Mouse (Mus musculus): ENCODE data around the gene Gnb3. TPM values are rescaled to one million over a fixed set of nuclear protein-coding genes. Genes with fewer than 3 reads are reported as not detected.
"Not testable (repeated sequence)": the region's sequence is repeated elsewhere in the genome, so short reads cannot be mapped to it uniquely, and the experiment has no call there.

Gene Gnb3
- polyA plus RNA-seq, 1 experiment: not detected

DNA sequence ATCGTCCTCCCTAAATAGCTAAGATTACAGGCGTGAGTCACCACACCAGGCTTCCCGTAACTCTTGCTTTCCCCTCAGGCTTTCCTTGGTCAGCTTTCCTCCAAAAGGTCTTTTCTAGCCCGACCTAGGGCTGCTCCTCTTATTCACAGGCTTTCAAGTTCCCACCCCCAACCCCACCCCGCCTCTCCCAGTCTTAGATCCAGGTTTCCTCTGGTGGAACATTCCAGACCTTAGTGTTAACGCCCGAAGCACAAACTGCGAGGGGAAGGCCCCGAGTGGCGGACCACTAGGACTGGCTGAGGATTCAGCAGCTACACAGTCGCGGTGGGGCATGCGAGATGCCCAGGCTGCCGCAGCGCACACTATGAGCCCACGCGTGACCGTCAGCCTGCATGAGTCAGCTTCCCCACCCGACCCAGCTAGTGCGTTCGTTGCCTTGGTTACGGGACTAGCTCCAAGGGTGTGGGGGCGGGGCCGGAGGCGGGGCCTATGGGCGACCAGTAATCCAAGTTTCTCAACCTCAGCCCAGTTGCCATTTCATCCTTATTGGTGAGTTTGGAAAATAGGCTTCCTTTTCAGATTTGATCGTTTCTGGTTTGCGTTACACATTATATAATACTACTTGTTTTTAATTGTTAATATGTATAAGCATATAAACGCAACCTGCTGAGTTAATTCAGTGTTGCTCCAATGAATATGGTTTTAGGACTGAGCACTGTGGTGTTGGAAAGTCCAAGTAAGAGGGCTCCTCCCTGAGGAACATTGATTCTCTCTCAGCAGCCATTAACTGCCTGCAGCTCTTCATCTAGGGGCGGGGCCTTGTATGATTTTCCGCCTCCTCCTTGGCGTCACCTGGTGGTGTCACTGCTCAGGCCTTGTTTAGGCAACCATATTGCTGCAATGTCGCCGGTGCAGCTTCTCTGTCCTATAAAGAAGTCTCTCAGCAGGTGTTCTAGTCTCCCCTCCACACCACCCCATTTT, 34.4 kb downstream of the Gnb3 start:
- no peaks in the 10 kb centered on the region for H3K27me3 ChIP-seq (ENCODE audit: control insufficient read depth, insufficient read depth, low read length)
- H3K4me3 ChIP-seq (ENCODE audit: control insufficient read depth, low read depth, low read length): peak overlapping the region; percentile 93
- peak; percentile 95 for TF ChIP-seq POLR2A (IDR thresholded peaks at IDR 0.05; ENCODE audit: control insufficient read depth, low read depth, low read length)
- TF ChIP-seq CTCF (IDR thresholded peaks at IDR 0.05; ENCODE audit: control insufficient read depth, insufficient read depth, insufficient replicate concordance, low read depth, low read length): no peak
- no peaks in the 10 kb centered on the region; the same call in 1 of the 2 replicates for H3K36me3 ChIP-seq (ENCODE audit: control insufficient read depth, insufficient read depth, low read length)
- H3K4me1 ChIP-seq (ENCODE audit: control insufficient read depth, insufficient read depth, low read length): peaks cover 29% of the 10 kb centered on the region
- H3K27ac ChIP-seq (ENCODE audit: control insufficient read depth, insufficient read depth, low read depth, low read length): peak overlapping the region; percentile 97

DNA sequence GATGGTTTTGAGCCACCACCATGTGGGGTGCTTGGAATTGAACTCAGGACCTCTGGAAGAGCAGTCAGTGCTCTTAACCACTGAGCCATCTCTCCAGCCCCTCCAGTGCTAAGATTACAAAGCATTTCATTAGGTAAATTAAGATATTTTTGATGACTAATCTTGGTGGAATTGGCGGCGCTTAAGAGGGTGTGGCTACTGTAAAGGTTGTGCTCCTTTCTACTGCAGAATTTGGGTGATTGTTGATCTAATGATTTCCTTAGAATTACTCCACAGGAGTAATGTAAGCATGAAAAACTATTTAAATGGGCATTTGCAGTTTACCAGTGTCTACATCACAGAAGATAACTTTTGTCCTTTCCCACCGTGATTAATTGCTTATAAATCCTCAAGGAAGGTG, 35.7 kb downstream of the Gnb3 start:
- Histone ChIP-seq H3K27me3 (ENCODE audit: control insufficient read depth, insufficient read depth, low read length) (no peaks in the 10 kb centered on the region), H3K36me3 (ENCODE audit: control insufficient read depth, insufficient read depth, low read length) (no peaks in the 10 kb centered on the region; the same call in 1 of the 2 replicates), H3K4me1 (ENCODE audit: control insufficient read depth, insufficient read depth, low read length) (peaks cover 22% of the 10 kb centered on the region), H3K4me3 (ENCODE audit: control insufficient read depth, low read depth, low read length) (peak overlapping the region; percentile 93), H3K27ac (ENCODE audit: control insufficient read depth, insufficient read depth, low read depth, low read length) (no peak overlapping the region)
- TF ChIP-seq POLR2A (IDR thresholded peaks at IDR 0.05; ENCODE audit: control insufficient read depth, low read depth, low read length): no peak
- no peak for TF ChIP-seq CTCF (IDR thresholded peaks at IDR 0.05; ENCODE audit: control insufficient read depth, insufficient read depth, insufficient replicate concordance, low read depth, low read length)

DNA sequence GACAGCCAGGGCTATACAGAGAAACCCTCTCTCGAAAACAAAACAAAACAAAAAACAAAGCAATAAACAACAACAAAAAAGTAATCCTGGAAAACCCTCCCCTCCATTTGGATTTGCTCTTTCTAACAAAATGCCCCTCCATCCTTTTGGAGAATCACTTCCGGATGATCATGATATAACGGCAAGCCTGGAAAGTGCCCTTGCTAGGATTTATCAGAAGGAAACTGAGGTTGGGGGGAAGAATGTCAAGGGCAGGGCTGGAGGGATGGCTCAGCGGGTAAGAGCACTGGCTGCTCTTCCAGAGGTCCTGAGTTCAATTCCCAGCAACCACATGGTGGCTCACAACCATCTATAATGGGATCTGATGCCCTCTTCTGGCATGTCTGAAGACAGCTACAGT, 36.4 kb downstream of the Gnb3 start:
- not testable (repeated sequence) for H3K4me3 ChIP-seq (ENCODE audit: control insufficient read depth, low read depth, low read length); H3K27ac ChIP-seq (ENCODE audit: control insufficient read depth, insufficient read depth, low read depth, low read length); H3K36me3 ChIP-seq (ENCODE audit: control insufficient read depth, insufficient read depth, low read length); H3K27me3 ChIP-seq (ENCODE audit: control insufficient read depth, insufficient read depth, low read length)
- peaks cover 16% of the 10 kb centered on the region for H3K4me1 ChIP-seq (ENCODE audit: control insufficient read depth, insufficient read depth, low read length)

DNA sequence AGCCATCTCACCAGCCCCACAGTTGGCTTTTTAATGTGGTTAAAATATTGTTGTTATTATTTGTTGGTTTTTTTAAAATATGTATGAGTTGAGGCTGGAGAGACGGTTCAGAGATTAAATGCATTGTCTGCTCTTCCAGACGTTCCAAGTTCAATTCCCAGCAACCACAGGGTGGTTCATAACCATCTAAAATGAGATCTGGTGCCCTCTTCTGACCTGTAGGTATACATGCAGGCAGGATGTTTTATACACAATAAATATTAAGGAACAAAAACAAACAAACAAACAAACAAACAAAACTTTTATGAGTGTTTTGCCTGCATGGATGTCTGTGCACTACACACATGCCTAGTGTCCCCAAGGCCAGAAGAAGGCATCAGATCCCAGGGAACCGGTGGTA, 37.0 kb downstream of the Gnb3 start:
- Histone ChIP-seq H3K36me3 (ENCODE audit: control insufficient read depth, insufficient read depth, low read length) (no peaks in the 10 kb centered on the region), H3K4me1 (ENCODE audit: control insufficient read depth, insufficient read depth, low read length) (peaks cover 11% of the 10 kb centered on the region), H3K27me3 (ENCODE audit: control insufficient read depth, insufficient read depth, low read length) (no peaks in the 10 kb centered on the region), H3K27ac (ENCODE audit: control insufficient read depth, insufficient read depth, low read depth, low read length) (no peak overlapping the region), H3K4me3 (ENCODE audit: control insufficient read depth, low read depth, low read length) (no peak overlapping the region)
- TF ChIP-seq POLR2A (IDR thresholded peaks at IDR 0.05; ENCODE audit: control insufficient read depth, low read depth, low read length) (no peak), CTCF (IDR thresholded peaks at IDR 0.05; ENCODE audit: control insufficient read depth, insufficient read depth, insufficient replicate concordance, low read depth, low read length) (no peak)

DNA sequence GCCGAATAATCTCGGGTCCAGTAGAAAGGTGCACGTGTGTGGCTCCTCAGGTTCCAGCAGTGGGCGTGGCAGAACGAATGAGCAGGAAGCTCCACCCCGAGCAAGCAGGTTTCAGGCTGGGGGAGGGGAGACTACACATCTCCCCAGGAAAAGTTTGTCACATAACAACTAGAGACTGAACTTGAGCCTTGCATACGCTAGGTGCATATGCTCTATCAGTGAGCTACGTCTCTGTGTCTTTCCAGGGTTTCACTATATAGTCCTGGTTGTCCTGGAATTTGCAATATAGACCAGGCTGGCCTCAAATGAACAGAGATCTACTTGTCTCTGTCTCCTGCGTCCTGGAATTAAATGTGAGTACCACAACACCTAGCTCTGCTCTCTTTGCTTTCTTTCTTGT, 37.7 kb downstream of the Gnb3 start:
- H3K36me3 ChIP-seq (ENCODE audit: control insufficient read depth, insufficient read depth, low read length); H3K4me3 ChIP-seq (ENCODE audit: control insufficient read depth, low read depth, low read length); H3K27me3 ChIP-seq (ENCODE audit: control insufficient read depth, insufficient read depth, low read length); H3K27ac ChIP-seq (ENCODE audit: control insufficient read depth, insufficient read depth, low read depth, low read length): not testable (repeated sequence)
- H3K4me1 ChIP-seq (ENCODE audit: control insufficient read depth, insufficient read depth, low read length): peaks cover 11% of the 10 kb centered on the region

DNA sequence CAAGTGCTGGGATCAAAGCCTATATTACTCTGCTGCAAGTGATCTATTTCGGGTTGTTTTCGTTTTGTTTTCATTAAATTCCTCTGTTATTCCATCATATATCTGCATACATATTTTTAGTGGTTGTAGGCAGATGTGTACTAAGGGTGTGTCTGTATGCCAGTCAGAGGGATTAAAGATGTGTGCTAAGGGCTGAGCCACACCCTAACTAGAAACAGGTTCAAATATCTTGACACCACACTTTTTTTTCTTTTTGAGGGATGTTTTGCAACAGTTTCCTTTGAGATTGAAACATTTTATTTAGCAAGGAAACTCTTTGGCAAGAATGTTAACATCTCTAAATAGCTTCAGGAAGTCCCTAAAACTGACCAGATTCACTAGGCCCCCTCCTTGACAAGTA, 43.9 kb downstream of the Gnb3 start:
- Histone ChIP-seq H3K4me1 (ENCODE audit: control insufficient read depth, insufficient read depth, low read length) (no peaks in the 10 kb centered on the region), H3K4me3 (ENCODE audit: control insufficient read depth, low read depth, low read length) (no peak overlapping the region), H3K36me3 (ENCODE audit: control insufficient read depth, insufficient read depth, low read length) (no peaks in the 10 kb centered on the region), H3K27me3 (ENCODE audit: control insufficient read depth, insufficient read depth, low read length) (no peaks in the 10 kb centered on the region), H3K27ac (ENCODE audit: control insufficient read depth, insufficient read depth, low read depth, low read length) (no peak overlapping the region)
- no peak for TF ChIP-seq CTCF (IDR thresholded peaks at IDR 0.05; ENCODE audit: control insufficient read depth, insufficient read depth, insufficient replicate concordance, low read depth, low read length)
- TF ChIP-seq POLR2A (IDR thresholded peaks at IDR 0.05; ENCODE audit: control insufficient read depth, low read depth, low read length): no peak

DNA sequence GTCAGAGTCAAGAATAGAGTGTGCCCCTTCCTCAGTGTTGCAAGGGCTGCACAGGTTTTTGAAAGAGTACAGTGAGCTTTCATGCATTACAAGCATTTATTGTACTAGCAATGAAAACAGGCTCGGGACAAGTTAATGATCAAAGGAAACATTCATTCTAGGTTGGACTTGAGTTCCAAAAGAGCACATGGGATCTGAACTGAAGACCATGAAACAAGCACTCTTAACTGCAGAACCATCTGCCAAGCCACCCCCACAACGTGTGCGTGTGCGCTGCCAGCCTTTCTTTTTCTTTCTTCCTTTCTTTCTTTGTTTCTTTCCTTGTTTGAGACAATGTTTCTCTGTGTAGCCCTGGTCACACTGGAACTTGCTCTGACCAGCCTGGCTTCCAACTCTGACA, 44.3 kb downstream of the Gnb3 start:
- no peak overlapping the region for H3K27ac ChIP-seq (ENCODE audit: control insufficient read depth, insufficient read depth, low read depth, low read length)
- no peaks in the 10 kb centered on the region for H3K36me3 ChIP-seq (ENCODE audit: control insufficient read depth, insufficient read depth, low read length)
- TF ChIP-seq CTCF (IDR thresholded peaks at IDR 0.05; ENCODE audit: control insufficient read depth, insufficient read depth, insufficient replicate concordance, low read depth, low read length) (no peak), POLR2A (IDR thresholded peaks at IDR 0.05; ENCODE audit: control insufficient read depth, low read depth, low read length) (no peak)
- no peak overlapping the region for H3K4me3 ChIP-seq (ENCODE audit: control insufficient read depth, low read depth, low read length)
- no peaks in the 10 kb centered on the region for H3K4me1 ChIP-seq (ENCODE audit: control insufficient read depth, insufficient read depth, low read length)
- no peaks in the 10 kb centered on the region for H3K27me3 ChIP-seq (ENCODE audit: control insufficient read depth, insufficient read depth, low read length)

All from testis, adult 2 months (tissue).